Mouse (Mus musculus): ENCODE measurements around the gene Cdk17.

The Cdk17 gene

GRCm38 (mm10) chr10:93160807-93161510, at the start of gene Cdk17:
Cdk17 (plus strand) TSS chr10:93160875.
- DNase-seq (ENCODE audit: low spot score) = peak; percentile 44

- no peak for DNase-seq (ENCODE audit: low spot score)
Measured at GRCm38 (mm10) chr10:93111412-93111811, 49.3 kb upstream of the Cdk17 start.

GRCm38 (mm10) chr10:93112021-93112420, 48.7 kb upstream of the Cdk17 start:
- DNase-seq (ENCODE audit: low spot score) = no peak

GRCm38 (mm10) chr10:93113968-93114367, 46.7 kb upstream of the Cdk17 start:
- no peak for DNase-seq (ENCODE audit: low spot score)

GRCm38 (mm10) chr10:93114782-93115181, 45.9 kb upstream of the Cdk17 start:
- DNase-seq (ENCODE audit: low spot score) = no peak

GRCm38 (mm10) chr10:93115743-93116142, 44.9 kb upstream of the Cdk17 start:
- DNase-seq (ENCODE audit: low spot score) = no peak

GRCm38 (mm10) chr10:93116636-93117035, 44.0 kb upstream of the Cdk17 start:
- DNase-seq (ENCODE audit: low spot score) = no peak

GRCm38 (mm10) chr10:93119809-93120208, 40.9 kb upstream of the Cdk17 start:
- no peak for DNase-seq (ENCODE audit: low spot score)

GRCm38 (mm10) chr10:93121262-93121860, 39.3 kb upstream of the Cdk17 start:
- DNase-seq (ENCODE audit: low spot score) = no peak

- no peak for DNase-seq (ENCODE audit: low spot score)
Measured at GRCm38 (mm10) chr10:93122399-93123184, 38.1 kb upstream of the Cdk17 start.

GRCm38 (mm10) chr10:93123310-93123709, 37.4 kb upstream of the Cdk17 start:
- no peak for DNase-seq (ENCODE audit: low spot score)

GRCm38 (mm10) chr10:93123957-93124613, 36.6 kb upstream of the Cdk17 start:
- DNase-seq (ENCODE audit: low spot score) = peak; percentile 13

- no peak for DNase-seq (ENCODE audit: low spot score)
Measured at GRCm38 (mm10) chr10:93126025-93126424, 34.6 kb upstream of the Cdk17 start.

GRCm38 (mm10) chr10:93128566-93128965, 32.1 kb upstream of the Cdk17 start:
- DNase-seq (ENCODE audit: low spot score) = no peak

GRCm38 (mm10) chr10:93129345-93129744, 31.3 kb upstream of the Cdk17 start:
- DNase-seq (ENCODE audit: low spot score) = no peak

- DNase-seq (ENCODE audit: low spot score) = no peak
Measured at GRCm38 (mm10) chr10:93129904-93130455, 30.7 kb upstream of the Cdk17 start.

GRCm38 (mm10) chr10:93130456-93130940, 30.2 kb upstream of the Cdk17 start:
- peak; percentile 10 for DNase-seq (ENCODE audit: low spot score)

GRCm38 (mm10) chr10:93131865-93132566, 28.7 kb upstream of the Cdk17 start:
- no peak for DNase-seq (ENCODE audit: low spot score)

- no peak for DNase-seq (ENCODE audit: low spot score)
Measured at GRCm38 (mm10) chr10:93138730-93139129, 21.9 kb upstream of the Cdk17 start.

GRCm38 (mm10) chr10:93140778-93141177, 19.9 kb upstream of the Cdk17 start:
- no peak for DNase-seq (ENCODE audit: low spot score)

GRCm38 (mm10) chr10:93142600-93143284, 17.9 kb upstream of the Cdk17 start:
- no peak for DNase-seq (ENCODE audit: low spot score)
